Mouse (Mus musculus): Measurements from ENCODE around the gene Synj2. TPM values are rescaled to one million over a fixed set of nuclear protein-coding genes. Genes with fewer than 3 reads are reported as not detected.
A peak's percentile ranks its signal among the peaks of the same experiment; 100 is the strongest.

Gene Synj2
- polyA plus RNA-seq (2015; fragmentation: Nextera tagmentation; extraction: Ambion mirVana) = 3.2 and 3.8 TPM in 2 replicates

GRCm38 (mm10) chr17:5941230-5942043 lies at the start of gene Synj2:
TSS of gene Synj2 (plus strand) at chr17:5941280.
- ATAC-seq (replicated peaks; ENCODE audit: low FRiP score) = peak; percentile 77
- WGBS = under 1% methylated on average over 41 of the region's 52 CpGs
- Histone ChIP-seq H3K4me3 (replicated peaks) (peak within 1 kb of the TSS; percentile 72), H3K27ac (peak within 1 kb of the TSS; percentile 60; the same call in 1 of the 2 replicates), H3K4me2 (peak within 1 kb of the TSS; percentile 82), H3K9ac (peak within 1 kb of the TSS; percentile 60), H3K9me3 (replicated peaks) (no peaks in the 10 kb centered on the region), H3K36me3 (no peaks in the 10 kb centered on the region), H3K27me3 (peaks cover 6% of the 10 kb centered on the region), H3K4me1 (peaks cover 23% of the 10 kb centered on the region)

GRCm38 (mm10) chr17:5891933-5892683 lies 49.0 kb upstream of the Synj2 start:
- Histone ChIP-seq H3K4me1 (peaks cover 36% of the 10 kb centered on the region), H3K27me3 (no peaks in the 10 kb centered on the region), H3K27ac (peak overlapping the region; percentile 85), H3K4me2 (no peak overlapping the region), H3K4me3 (replicated peaks) (no peak overlapping the region), H3K36me3 (peaks cover 16% of the 10 kb centered on the region), H3K9me3 (replicated peaks) (no peaks in the 10 kb centered on the region), H3K9ac (no peak overlapping the region)
- WGBS = 76% methylated on average over 9 of the region's 9 CpGs
- peak; percentile 41 for ATAC-seq (replicated peaks; ENCODE audit: low FRiP score)

DNA sequence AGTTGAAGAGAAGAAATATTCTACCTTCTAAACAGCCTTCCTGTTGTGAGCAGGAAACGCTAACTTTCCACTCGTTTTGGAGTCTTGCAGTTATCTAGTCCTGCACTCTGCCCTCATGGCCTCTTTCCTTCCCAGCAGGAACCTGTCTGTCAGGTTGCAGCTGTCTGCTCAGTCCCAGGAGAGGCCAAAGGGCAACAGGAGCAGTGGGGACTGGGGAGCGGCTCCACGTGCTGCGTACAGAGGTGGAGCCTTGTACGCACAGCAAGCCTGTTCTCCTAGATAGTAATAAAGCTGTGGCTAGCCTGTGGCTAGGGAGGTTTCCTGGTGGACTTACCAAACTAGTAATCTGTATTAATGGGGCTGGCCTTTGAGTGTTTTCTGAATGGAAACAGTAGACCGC lies 48.0 kb upstream of the Synj2 start:
- Histone ChIP-seq H3K27ac (peak overlapping the region; percentile 85), H3K9ac (no peak overlapping the region), H3K9me3 (replicated peaks) (no peaks in the 10 kb centered on the region), H3K27me3 (no peaks in the 10 kb centered on the region), H3K4me1 (peaks cover 40% of the 10 kb centered on the region), H3K36me3 (peaks cover 16% of the 10 kb centered on the region), H3K4me3 (replicated peaks) (no peak overlapping the region), H3K4me2 (no peak overlapping the region)
- 20% methylated on average over 7 of the region's 7 CpGs for WGBS
- peak; percentile 79; the same call in 1 of the 2 replicates for ATAC-seq (replicated peaks; ENCODE audit: low FRiP score)

GRCm38 (mm10) chr17:5893574-5894148 lies 47.4 kb upstream of the Synj2 start:
- no peak overlapping the region for H3K9ac ChIP-seq
- ATAC-seq (replicated peaks; ENCODE audit: low FRiP score) = no peak
- H3K4me2 ChIP-seq = no peak overlapping the region
- H3K4me3 ChIP-seq (replicated peaks) = no peak overlapping the region
- H3K27ac ChIP-seq = peak overlapping the region; percentile 85
- WGBS = 76% methylated on average over 7 of the region's 7 CpGs
- H3K27me3 ChIP-seq = no peaks in the 10 kb centered on the region
- H3K4me1 ChIP-seq = peaks cover 41% of the 10 kb centered on the region
- no peaks in the 10 kb centered on the region for H3K9me3 ChIP-seq (replicated peaks)
- peaks cover 16% of the 10 kb centered on the region for H3K36me3 ChIP-seq

GRCm38 (mm10) chr17:5896066-5896465 lies 45.0 kb upstream of the Synj2 start:
- no peak overlapping the region for H3K27ac ChIP-seq
- no peaks in the 10 kb centered on the region for H3K27me3 ChIP-seq
- peaks cover 56% of the 10 kb centered on the region for H3K4me1 ChIP-seq
- WGBS = 62% methylated on average over 4 of the region's 4 CpGs
- ATAC-seq (replicated peaks; ENCODE audit: low FRiP score) = no peak
- peaks cover 16% of the 10 kb centered on the region for H3K36me3 ChIP-seq
- H3K9ac ChIP-seq = no peak overlapping the region
- H3K4me2 ChIP-seq = no peak overlapping the region
- no peaks in the 10 kb centered on the region for H3K9me3 ChIP-seq (replicated peaks)
- no peak overlapping the region for H3K4me3 ChIP-seq (replicated peaks)

GRCm38 (mm10) chr17:5896607-5897006 lies 44.5 kb upstream of the Synj2 start:
- no peak overlapping the region for H3K4me2 ChIP-seq
- no peak overlapping the region for H3K9ac ChIP-seq
- H3K9me3 ChIP-seq (replicated peaks) = no peaks in the 10 kb centered on the region
- WGBS = 84% methylated on average over 7 of the region's 7 CpGs
- H3K27ac ChIP-seq = no peak overlapping the region
- ATAC-seq (replicated peaks; ENCODE audit: low FRiP score) = no peak
- H3K27me3 ChIP-seq = no peaks in the 10 kb centered on the region
- peaks cover 56% of the 10 kb centered on the region for H3K4me1 ChIP-seq
- H3K36me3 ChIP-seq = peaks cover 19% of the 10 kb centered on the region
- no peak overlapping the region for H3K4me3 ChIP-seq (replicated peaks)

GRCm38 (mm10) chr17:5897326-5898200 lies 43.5 kb upstream of the Synj2 start:
- Histone ChIP-seq H3K4me1 (peaks cover 47% of the 10 kb centered on the region), H3K9me3 (replicated peaks) (no peaks in the 10 kb centered on the region), H3K36me3 (peaks cover 29% of the 10 kb centered on the region), H3K27ac (no peak overlapping the region), H3K4me3 (replicated peaks) (no peak overlapping the region), H3K4me2 (no peak overlapping the region), H3K9ac (no peak overlapping the region), H3K27me3 (no peaks in the 10 kb centered on the region)
- no peak for ATAC-seq (replicated peaks; ENCODE audit: low FRiP score)
- WGBS = 89% methylated on average over 17 of the region's 17 CpGs

GRCm38 (mm10) chr17:5899251-5899650 lies 41.8 kb upstream of the Synj2 start:
- Histone ChIP-seq H3K4me2 (no peak overlapping the region), H3K4me1 (peaks cover 31% of the 10 kb centered on the region), H3K9ac (no peak overlapping the region), H3K27me3 (no peaks in the 10 kb centered on the region), H3K9me3 (replicated peaks) (no peaks in the 10 kb centered on the region), H3K4me3 (replicated peaks) (no peak overlapping the region), H3K27ac (no peak overlapping the region), H3K36me3 (peaks cover 43% of the 10 kb centered on the region)
- ATAC-seq (replicated peaks; ENCODE audit: low FRiP score) = no peak
- WGBS = 87% methylated on average over 6 of the region's 6 CpGs

GRCm38 (mm10) chr17:5901381-5901780 lies 39.7 kb upstream of the Synj2 start:
- 81% methylated on average over 5 of the region's 5 CpGs for WGBS
- peaks cover 63% of the 10 kb centered on the region for H3K36me3 ChIP-seq

DNA sequence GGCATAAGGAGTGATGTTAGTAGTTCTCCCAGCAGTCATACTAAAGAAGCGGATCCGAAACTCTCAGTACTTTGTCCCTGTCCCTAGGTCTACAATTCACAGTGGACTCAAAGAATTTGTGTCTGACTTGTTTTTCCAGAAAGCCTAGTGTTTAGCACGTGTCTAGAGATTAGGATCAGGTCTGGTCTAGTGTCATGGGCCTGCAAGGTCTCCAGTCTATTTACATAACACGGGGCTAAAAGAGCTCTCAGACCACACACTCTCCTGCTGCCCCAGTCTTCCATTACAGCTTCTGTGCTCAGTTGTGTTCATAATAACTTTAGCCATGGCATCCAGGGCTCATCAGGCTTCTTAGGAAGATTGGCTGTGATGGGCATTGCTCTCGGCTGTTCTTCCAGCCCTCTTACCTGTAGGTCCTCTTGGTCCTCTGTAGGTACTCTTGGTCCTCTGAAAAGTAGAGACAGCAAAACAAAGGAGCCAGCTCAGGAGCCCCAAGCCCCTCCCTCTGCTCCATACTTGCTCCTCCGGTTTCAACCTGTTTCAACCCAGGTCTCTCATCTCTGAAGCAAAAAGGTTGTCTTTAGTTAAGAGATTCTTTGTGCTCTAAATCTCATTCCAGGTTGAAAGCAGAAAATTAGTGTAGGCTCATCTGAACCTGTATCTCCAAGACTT lies 37.3 kb upstream of the Synj2 start:
- Histone ChIP-seq H3K9me3 (replicated peaks) (no peaks in the 10 kb centered on the region), H3K4me2 (no peak overlapping the region), H3K9ac (no peak overlapping the region), H3K27me3 (no peaks in the 10 kb centered on the region), H3K4me3 (replicated peaks) (no peak overlapping the region), H3K27ac (peak overlapping the region; percentile 67; the same call in 1 of the 2 replicates), H3K4me1 (peaks cover 15% of the 10 kb centered on the region), H3K36me3 (peaks cover 86% of the 10 kb centered on the region)
- ATAC-seq (replicated peaks; ENCODE audit: low FRiP score) = no peak
- WGBS = 63% methylated on average over 6 of the region's 6 CpGs

More at GRCm38 (mm10) chr17:5901381-5901780, 39.7 kb upstream of the Synj2 start:
- no peak for ATAC-seq (replicated peaks; ENCODE audit: low FRiP score)
- Histone ChIP-seq H3K9ac (no peak overlapping the region), H3K27ac (no peak overlapping the region), H3K4me1 (peaks cover 28% of the 10 kb centered on the region), H3K9me3 (replicated peaks) (no peaks in the 10 kb centered on the region), H3K4me2 (no peak overlapping the region), H3K27me3 (no peaks in the 10 kb centered on the region), H3K4me3 (replicated peaks) (no peak overlapping the region)

GRCm38 (mm10) chr17:5909681-5910080 lies 31.4 kb upstream of the Synj2 start:
- H3K9me3 ChIP-seq (replicated peaks) = no peaks in the 10 kb centered on the region
- H3K27ac ChIP-seq = no peak overlapping the region
- H3K9ac ChIP-seq = no peak overlapping the region
- no peak overlapping the region for H3K4me2 ChIP-seq
- no peaks in the 10 kb centered on the region for H3K4me1 ChIP-seq
- WGBS = 91% methylated on average over 4 of the region's 4 CpGs
- H3K27me3 ChIP-seq = no peaks in the 10 kb centered on the region
- H3K36me3 ChIP-seq = peaks cover 70% of the 10 kb centered on the region
- no peak for ATAC-seq (replicated peaks; ENCODE audit: low FRiP score)
- no peak overlapping the region for H3K4me3 ChIP-seq (replicated peaks)
